Mouse (Mus musculus) T-helper 2 cell (primary cell): ENCODE measurements around the gene Palm2.

Experiments
- in situ Hi-C: fragments of 300-600 bp; cut with MboI, MseI; formaldehyde crosslinking; loops from one replicate; pipeline ENCODE4 v1.15.1; 2025; ENCODE audit warnings: high pct_unique_total_duplicates

Palm2 gene

DNA sequence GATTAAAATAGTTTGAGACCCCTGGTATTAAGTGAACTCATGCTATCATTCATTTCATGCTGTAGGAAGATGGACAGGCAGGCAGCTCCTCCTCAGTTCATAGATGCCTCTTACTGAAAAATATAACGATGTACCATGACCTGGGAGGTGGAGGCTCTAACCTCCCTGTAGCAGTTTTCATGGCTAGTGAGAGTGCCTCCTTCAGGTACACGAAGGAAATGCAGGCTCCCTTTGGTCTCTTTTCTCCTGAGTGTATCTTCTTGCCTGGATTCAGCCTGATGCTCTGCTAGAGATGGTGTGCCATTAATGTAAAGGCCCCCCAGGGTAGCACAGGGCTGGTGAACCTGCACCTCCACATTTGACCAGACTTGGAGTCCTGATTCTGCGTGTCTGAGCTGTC, 222.8 kb downstream of the Palm2 start:
- in situ Hi-C loops = no loop called here

DNA sequence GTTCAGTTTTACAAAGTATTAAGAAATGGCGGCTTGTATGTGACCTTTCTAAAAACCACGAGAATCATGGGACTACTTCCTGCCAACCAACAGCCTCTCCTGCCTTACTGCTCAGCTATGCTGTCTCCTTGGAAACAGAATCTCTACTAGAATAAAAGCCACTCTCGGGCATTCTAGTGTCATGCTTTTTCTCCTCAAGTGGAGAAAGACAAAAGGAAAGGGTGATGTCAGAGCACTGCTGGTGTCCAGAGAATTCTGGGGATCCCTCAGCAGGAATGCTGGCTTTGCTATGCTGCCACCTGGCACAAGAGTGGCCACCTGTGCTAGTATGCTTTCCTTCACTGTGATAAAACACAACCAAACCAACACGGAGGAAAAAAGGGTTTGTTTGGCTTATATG, 226.4 kb downstream of the Palm2 start:
- in situ Hi-C loops = no loop called here

DNA sequence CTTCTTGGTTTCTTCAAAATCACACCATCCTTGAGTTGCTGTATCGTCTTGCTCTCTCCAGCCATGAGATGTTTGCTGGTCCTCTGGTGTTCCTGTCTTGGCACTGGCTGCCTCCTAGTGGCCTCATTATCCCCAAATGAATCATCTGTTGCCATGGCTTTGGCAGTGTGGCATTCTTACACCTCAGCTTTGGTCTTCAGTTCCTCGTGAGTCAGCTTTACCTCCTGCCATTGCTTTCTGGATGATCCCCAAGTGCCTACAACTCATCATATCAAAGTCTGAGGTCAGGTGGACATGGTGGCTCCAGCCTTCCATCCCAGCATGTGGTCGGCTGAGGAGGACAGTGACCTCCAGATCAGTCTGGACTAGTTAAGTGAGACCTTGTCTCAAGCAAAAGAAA, 232.1 kb downstream of the Palm2 start:
- in situ Hi-C loops = no loop called here

DNA sequence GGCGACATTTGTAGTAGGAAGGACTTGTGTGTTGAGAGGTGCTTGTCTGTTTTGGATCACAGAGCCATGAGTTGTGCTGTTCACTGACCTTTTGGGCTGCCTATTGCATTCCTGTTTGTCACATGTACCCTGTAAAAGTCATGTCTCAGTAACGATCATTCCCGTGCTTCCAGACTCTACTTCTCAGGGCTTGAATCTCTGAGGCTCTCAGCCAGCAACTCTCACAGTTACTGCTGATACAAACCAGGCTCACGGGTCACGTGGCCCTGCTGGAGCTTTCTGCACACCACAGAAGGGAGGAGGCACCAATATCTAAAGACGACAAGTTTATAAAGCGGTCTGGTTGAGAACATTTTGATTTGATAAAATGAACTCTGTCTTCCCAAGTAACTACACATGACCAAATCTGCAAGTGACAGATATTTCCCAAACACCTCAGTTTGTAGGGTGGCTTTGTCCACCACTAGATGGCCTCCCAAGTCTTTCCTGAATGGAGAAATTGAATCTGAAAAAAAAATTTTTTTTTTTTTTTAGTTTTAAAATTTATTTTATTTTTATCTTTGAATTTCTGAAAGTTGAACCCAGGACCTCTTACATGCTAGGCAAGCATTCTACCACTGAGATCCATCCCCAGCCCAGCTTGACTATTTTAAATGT, 236.9 kb downstream of the Palm2 start:
- in situ Hi-C loops = loop anchor here (5.0 kb wide), 1 partner anchor 211 kb away; no protein-coding TSS in a partner anchor

DNA sequence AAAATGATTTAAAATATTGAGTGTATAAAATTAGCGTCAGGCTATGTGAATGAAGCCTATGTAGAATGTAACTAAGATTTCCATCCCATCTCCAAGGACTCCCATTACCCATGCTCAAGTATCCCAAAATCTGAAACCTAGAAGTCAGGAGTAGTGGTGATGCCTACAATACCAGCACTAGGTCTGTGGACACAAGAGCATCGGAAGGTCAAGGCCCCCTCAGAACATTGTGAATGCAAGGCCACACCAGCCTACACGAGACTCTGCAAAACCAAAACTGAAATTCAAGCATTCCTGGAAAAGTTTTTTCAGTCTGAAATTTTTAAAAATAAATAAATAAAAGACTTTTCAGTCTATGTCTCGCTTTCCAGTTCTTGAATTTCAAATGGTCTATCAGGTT, 238.5 kb downstream of the Palm2 start:
- in situ Hi-C loops = loop anchor here (5.0 kb wide), 1 partner anchor 210 kb away; no protein-coding TSS in a partner anchor

DNA sequence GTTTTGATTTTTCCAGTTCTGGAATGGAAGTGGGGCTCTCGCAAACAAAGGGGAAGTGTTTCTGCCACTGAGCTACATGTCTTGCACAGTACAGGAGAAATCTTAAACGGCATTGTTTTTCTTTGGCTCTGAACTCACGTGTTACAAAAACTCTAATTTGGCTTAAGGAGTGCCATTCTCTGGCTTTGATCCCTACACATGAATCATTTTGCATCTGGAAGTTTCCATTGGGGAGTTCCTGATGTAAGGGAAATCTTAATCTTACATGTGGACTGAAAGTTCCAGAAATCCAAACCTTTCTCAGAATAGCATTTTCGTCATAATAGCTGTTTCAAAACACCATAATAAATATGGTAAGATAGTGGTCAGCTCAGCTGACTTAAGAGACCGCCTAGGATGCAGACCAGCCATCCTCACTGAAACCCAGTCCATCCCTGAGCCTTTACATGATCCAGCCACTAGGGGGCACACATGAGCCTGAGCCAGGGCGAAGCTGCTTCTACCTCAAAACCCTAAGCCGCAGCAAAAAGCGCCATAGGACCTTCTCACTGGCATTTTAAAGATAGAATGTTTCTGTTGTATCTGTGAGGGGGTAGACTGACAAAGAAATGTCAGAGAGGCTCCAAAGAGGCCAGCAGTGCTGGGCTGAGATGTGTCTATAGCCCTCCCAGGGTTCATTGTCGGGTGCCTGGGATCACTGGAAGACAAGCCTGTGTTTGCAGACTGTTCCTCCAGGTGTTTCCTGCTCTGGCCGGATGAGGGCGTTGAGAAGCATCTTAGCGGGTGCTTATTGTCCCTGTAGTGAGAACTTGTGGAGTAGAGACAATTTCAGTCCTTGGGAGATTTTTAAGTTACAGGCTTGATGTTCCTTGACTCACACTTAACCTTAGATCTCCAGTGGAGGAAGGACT, 239.2 kb downstream of the Palm2 start:
- in situ Hi-C loops = loop anchor here (5.0 kb wide), 1 partner anchor 209 kb away; no protein-coding TSS in a partner anchor

DNA sequence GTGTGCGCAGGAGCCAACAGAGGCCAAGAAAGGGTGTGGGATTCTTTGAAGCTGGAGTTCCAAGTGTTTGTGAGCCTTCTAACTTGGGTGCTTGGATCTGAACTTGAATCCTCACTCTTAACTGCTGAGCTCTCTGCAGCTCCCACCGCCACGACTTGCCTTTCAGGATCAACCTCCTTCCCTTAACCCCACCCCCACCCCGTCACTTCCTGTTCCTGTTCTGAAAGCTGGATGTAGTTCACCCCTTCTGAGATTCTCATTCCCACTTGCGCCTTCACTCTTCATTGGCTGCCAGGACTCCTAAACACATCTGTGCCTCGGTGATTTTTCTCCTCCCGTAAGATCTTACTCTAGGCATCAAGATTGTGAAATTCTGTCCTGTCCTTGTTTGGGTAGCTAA, 240.3 kb downstream of the Palm2 start:
- in situ Hi-C loops = loop anchor here (5.0 kb wide), 1 partner anchor 208 kb away; no protein-coding TSS in a partner anchor

DNA sequence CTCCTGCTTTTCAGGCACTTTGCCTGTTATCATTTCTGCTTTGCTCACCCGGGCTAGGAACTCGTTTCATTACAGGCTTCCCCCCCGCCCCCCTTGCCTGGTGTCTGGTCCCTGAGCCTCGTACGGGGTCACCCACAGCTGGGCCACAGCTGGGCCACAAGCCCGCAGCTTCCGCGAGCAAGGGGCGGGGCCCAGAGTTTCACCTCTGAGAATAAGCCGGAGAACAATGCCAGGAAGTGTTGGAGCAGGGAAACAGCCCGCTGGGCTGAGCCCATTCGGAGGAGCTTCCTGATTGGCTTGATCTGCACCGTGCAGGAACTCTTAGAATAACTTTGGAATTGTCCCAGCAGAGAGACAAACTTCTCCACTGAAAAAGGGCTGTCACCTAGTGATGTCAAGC, 241.3 kb downstream of the Palm2 start:
- in situ Hi-C loops = loop anchor here (5.0 kb wide), 1 partner anchor 102 kb away; no protein-coding TSS in a partner anchor

DNA sequence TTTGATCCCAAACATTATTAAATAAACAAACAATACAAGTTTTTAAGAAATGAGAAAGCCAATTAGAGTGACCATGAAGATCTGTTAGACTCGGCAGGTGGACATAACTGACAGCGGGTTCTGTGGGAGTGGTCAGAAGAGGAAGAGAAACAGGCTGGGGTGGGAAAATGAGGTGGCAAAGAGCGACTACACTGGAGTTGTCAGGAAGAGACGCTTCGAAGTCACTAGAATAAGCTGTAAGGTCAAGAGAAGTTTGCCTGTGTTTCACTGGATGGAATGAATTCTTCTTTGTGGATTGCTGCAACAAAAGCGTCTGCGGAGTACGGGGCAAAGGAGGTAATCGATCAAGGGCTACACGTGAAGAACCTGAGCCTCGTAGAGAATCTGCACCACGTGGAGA, 243.9 kb downstream of the Palm2 start:
- in situ Hi-C loops = loop anchor here (5.0 kb wide), 1 partner anchor 99 kb away; no protein-coding TSS in a partner anchor

DNA sequence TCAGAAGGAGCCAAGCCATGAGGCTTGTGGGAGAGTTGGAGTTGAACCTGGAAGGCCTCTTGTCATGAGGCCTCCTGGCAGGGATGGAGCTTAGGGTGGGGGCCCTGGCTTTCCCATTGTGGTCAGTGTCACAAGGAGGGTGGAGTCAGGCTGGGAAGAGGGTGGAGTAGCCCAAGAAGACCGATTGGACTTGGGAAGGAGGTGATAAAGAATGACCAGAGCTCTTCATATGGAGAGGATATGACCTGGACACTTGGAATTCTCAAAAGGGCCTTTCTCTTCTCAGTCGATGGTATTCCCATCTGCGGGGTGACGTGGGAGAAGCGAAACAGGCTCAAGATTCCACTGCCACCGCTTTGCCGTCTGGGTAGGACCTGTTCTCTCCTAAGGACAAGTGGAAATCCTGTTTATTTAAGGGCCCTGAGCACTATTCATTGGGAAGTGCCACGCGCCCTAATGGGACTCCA, 245.0 kb downstream of the Palm2 start:
- in situ Hi-C loops = loop anchor here (5.0 kb wide), 1 partner anchor 98 kb away; no protein-coding TSS in a partner anchor

DNA sequence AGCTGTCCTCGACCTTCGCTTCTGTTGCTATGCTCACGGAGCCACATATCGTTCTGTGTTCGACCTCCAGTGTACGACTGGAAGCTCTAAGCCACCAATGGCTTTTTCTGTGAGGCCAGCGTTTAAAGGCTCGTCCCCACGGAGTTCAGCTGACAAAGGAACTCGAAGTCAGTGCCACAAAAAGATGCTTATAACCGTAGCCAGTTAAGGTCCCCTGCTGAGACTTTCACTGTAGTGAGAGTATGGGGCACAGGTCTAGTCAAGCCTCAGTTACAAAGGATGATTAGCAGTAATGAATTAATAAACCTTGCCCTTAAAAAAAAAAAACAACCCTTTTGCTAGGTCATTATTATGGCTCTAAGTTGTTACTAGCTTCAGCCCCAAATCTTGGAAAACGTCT, 246.1 kb downstream of the Palm2 start:
- in situ Hi-C loops = no loop called here

DNA sequence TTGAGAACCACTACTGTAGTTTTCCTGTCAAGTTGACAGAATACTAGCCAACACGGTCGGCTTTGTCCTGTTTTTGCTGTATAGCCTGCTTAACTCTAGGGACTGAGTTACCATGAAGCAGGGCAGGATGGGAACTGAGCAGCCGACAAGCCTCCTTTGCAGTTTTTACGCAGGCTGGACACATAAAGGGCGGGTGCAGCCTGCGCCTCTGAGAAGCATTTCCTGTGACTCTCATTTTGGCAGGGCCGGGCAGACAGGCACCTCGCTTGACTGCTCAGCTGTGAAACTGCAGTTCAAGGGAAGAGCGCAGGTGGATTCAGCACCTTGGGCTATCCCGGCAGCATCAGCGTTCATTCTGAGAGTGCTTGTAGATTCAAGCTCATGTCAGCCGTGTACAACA, 247.5 kb downstream of the Palm2 start:
- in situ Hi-C loops = no loop called here

DNA sequence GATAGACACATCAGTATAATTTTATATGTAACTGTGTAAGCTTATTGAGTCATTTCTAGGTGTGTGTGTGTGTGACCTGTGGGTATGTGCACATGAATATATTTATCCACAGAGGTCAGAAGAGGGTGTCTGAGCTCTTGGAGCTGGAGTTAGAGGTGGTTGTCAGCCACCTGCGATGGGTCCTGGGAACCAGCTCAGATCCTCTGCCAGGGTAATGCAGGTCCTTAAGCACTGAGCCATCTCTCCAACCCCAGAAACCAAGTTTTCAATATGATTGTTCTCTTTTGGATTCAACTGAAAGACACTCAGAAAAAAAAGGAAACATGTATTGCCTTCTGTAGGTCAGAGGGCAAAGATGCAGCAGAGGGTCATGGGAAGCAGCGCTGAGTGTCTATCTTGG, 248.3 kb downstream of the Palm2 start:
- in situ Hi-C loops = no loop called here

DNA sequence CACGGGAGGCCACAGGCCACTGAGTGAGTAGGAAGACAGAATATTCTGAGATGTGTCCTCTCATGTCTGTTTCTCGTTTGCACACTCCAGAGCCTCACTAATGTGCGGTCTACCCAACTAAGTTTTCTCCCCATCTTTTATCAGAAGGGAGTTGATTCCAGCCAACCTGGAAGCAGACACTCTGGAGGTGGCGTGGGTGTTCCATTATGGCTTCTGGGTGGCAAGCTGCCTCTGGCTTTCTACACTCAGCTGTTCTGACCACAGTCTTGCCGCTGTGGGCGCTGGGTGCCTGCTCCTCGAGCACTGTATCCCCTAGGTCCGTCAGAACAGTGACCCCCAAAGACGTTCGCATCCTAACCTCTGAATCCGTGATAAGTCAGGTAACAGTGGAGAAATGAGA, 248.9 kb downstream of the Palm2 start:
- in situ Hi-C loops = no loop called here

DNA sequence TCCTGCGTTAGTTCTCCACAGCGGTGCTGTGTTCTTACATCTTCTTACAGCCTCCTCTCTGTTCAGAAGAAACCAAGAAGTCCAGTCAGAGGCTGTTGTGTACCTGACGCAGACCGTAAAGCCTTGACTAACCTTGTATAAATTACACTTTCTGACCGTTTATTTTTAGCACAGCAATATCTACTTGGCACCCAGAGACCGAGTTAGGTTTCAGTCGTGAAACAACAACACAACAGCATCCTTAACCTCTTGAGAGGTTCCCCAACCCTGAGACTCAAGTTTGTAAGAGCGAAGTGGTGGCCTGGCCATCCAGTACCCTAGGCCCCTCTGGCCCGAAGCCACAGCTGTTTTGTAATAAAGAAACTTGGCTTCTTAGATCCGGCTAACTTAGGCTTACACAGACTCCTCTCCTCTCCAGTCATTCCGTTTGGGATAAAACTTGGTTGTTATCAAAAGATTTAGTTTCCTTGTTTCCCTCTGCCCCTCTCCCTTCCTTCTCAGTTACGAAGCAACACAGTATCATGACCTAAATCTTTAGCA, 250.7 kb downstream of the Palm2 start:
- in situ Hi-C loops = no loop called here

DNA sequence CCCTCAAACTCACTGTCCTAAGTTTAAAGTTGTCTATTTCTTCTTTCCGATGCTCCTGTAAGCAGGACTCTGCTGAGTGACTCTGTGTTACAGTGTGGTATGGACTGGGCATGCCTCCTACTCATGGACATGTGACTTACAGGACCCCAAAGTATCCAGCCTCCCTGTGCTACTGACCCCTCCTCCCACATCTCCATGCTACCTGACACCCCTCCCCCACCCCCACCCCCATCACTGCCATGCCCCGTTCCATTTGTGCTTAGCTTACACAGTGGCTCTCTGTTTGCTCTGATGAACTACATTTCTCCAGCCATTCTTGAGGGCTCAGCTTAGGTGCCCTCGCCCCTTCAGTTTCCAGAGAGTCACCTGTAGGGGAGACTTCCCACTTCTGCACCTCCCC, 252.7 kb downstream of the Palm2 start:
- in situ Hi-C loops = no loop called here

DNA sequence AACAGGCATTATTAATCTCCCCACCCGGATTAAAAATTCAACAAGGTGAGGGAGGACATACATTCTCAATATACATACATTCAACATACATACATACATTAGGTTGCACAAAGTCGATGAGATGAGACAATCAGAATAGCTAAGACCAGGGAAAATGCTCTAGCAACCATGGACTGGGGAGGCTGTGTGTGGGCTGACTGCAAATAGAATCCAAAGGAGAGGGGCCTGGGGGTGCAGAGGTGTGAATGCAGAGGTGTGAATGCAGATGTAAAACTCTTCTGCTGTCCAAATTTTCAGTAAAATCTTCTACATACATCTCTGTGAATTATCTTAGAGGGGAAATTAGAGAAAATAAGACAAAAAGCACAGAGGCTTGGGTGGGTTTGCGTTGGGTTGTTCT, 253.5 kb downstream of the Palm2 start:
- in situ Hi-C loops = no loop called here

DNA sequence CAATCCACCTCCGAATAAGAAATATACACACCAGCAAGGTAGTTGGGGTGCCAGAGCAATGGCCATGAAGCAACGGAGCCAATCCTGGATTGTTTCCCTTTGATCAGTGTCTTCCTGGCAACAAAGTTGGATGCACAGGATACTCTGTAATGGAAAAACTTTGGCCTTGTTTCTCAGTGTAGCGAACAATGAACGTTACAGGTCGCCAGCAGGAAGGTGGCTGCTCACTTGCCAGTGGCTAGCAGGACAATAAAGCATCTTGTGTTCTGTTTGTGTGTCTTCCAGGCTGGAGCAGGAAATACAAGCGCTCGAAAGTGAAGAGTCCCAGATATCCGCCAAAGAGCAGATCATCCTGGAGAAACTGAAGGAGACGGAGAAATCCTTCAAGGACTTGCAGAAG, 254.1 kb downstream of the Palm2 start:
- in situ Hi-C loops = no loop called here

DNA sequence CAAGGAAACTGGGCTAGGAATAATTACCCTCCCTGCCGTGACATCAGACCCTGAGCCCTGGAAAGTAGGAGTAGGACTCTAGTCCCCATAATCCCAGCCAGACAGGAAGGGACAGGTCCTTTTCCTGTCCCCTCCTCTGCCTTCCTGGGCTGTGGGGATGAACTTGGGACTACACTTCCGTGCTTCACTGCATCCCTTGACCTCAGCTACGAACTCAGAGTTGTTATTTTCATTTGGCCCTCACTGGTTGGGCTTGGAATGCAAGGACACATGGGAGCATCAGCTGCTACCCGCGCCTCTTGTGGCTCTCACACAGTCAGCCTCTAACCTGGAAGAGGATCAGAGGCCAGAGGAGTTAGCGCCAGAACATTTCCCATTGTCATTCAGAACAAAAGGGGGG, 256.0 kb downstream of the Palm2 start:
- in situ Hi-C loops = no loop called here

DNA sequence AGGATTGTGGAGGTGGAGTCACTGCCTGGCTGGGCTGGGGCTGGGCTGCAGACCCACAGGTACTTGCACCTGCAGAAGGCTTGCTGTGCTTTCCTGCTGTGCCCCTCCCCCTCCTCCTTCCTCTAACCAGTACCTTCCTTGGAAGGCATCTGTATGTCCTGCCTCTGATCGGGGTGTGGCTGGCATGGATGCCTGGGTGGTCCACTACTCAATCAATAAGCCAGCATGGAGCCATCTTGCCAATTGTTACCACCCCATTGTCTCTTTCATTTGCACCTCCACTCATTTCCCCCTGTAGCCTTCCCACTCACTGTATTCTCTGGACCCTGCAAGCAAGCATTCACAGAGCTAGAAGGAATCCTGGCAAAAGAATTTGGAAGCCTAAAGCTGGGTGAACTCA, 256.8 kb downstream of the Palm2 start:
- in situ Hi-C loops = no loop called here

DNA sequence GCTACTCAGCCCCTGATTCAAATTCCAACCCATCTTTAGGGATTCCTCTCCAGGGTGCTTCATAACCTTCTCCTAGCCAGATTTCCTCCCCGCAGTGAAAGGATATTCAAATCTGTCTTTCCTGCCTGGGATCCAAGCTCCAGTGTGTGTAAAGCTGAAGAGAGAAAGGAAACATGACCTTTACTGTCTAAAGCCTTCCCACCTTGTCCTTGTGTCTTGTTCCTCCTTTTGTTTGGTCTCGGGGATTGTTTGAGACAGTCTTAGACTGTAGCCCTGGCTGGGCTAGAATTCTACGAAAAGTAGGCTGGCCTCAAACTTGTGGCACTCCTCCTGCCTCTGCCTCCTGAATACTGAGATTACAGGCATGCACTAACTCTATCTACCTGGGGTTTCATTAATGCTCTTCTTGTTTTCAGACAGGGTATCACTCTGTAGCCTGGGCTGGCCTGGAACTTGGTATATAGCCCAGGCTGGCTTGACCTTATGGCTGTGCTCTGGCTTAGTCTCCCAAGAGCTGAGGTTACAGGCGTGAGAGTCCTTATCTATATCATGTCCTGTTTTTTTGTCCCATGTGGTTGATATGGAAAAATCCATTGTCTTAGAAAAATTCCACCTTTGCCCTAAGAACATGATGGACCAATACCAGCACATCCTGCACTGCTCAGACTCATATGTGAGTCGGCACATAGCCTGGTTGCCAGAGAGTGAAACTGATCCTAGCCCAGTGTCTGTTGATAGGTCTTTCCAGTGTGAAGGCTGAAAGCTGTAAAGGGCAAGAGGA, 260.5 kb downstream of the Palm2 start:
- in situ Hi-C loops = no loop called here

DNA sequence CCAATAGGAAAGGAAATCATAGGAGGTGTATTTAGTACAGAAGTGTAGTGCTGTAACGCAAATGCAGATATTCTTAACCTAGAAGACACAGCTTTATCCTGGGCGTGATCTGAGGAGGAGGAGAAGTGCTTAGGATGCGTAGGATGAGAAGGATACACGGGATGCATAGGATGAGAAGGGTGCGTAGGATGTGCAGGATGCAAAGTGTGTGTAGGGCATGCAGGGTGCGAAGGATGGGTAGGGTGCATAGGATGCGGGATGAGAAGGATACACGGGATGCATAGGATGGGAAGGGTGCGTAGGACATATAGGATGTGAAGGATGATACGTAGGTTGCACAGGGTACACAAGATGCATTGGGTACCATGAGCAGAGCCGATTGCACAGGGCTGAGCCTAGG, 262.9 kb downstream of the Palm2 start:
- in situ Hi-C loops = no loop called here
